Mouse (Mus musculus): ENCODE results near the gene Reps1. TPM values are rescaled to one million over a fixed set of nuclear protein-coding genes. Genes with fewer than 3 reads are reported as not detected.

Gene Reps1
- polyA plus RNA-seq (2014; fragmentation: Nextera tagmentation; extraction: Ambion mirVana): 27.1 TPM in 2 replicates

GRCm38 (mm10) chr10:18055696-18056390 lies at the start of gene Reps1:
Reps1 (plus strand) TSS chr10:18055861.
- Histone ChIP-seq H3K9me3 (ENCODE audit: control insufficient read depth, low read length) (no peaks in the 10 kb centered on the region), H3K4me3 (ENCODE audit: low read depth, low read length) (peak within 1 kb of the TSS; percentile 98), H3K36me3 (ENCODE audit: control insufficient read depth, insufficient read depth, low read length) (no peaks in the 10 kb centered on the region), H3K4me1 (ENCODE audit: control insufficient read depth, insufficient read depth, low read length) (peaks cover 11% of the 10 kb centered on the region), H3K27ac (ENCODE audit: low read depth, low read length) (peak within 1 kb of the TSS; percentile 87), H3K27me3 (ENCODE audit: control insufficient read depth, insufficient read depth, low read length) (no peaks in the 10 kb centered on the region), H3K4me2 (peak within 1 kb of the TSS; percentile 74), H3K9ac (ENCODE audit: low read length) (peak within 1 kb of the TSS; percentile 95)
- DNase-seq (ENCODE audit: low spot score, missing footprints) (peak; percentile 94), ATAC-seq (ENCODE audit: low FRiP score) (peak; percentile 87)
- WGBS: under 1% methylated on average over 55 of the region's 90 CpGs

- H3K27ac ChIP-seq (ENCODE audit: low read depth, low read length): no peak overlapping the region
- WGBS: 90% methylated on average over 1 of the region's 1 CpGs
- H3K4me3 ChIP-seq (ENCODE audit: low read depth, low read length): no peak overlapping the region
- ATAC-seq (ENCODE audit: low FRiP score) (no peak), DNase-seq (ENCODE audit: low spot score, missing footprints) (no peak)
- H3K27me3 ChIP-seq (ENCODE audit: control insufficient read depth, insufficient read depth, low read length): no peaks in the 10 kb centered on the region
- H3K4me1 ChIP-seq (ENCODE audit: control insufficient read depth, insufficient read depth, low read length): no peaks in the 10 kb centered on the region
- no peaks in the 10 kb centered on the region; the same call in 1 of the 2 replicates for H3K36me3 ChIP-seq (ENCODE audit: control insufficient read depth, insufficient read depth, low read length)
- no peak overlapping the region for H3K4me2 ChIP-seq
- H3K9me3 ChIP-seq (ENCODE audit: control insufficient read depth, low read length): no peaks in the 10 kb centered on the region
- H3K9ac ChIP-seq (ENCODE audit: low read length): no peak overlapping the region
Observed at GRCm38 (mm10) chr10:18006756-18007155, 48.9 kb upstream of the Reps1 start.

GRCm38 (mm10) chr10:18007243-18007642 lies 48.4 kb upstream of the Reps1 start:
- DNase-seq (ENCODE audit: low spot score, missing footprints) (no peak), ATAC-seq (ENCODE audit: low FRiP score) (no peak)
- Histone ChIP-seq H3K4me2 (no peak overlapping the region), H3K36me3 (ENCODE audit: control insufficient read depth, insufficient read depth, low read length) (no peaks in the 10 kb centered on the region; the same call in 1 of the 2 replicates), H3K27me3 (ENCODE audit: control insufficient read depth, insufficient read depth, low read length) (no peaks in the 10 kb centered on the region), H3K9me3 (ENCODE audit: control insufficient read depth, low read length) (no peaks in the 10 kb centered on the region), H3K4me3 (ENCODE audit: low read depth, low read length) (no peak overlapping the region), H3K27ac (ENCODE audit: low read depth, low read length) (no peak overlapping the region), H3K9ac (ENCODE audit: low read length) (no peak overlapping the region), H3K4me1 (ENCODE audit: control insufficient read depth, insufficient read depth, low read length) (no peaks in the 10 kb centered on the region)
- 91% methylated on average over 3 of the region's 3 CpGs for WGBS

GRCm38 (mm10) chr10:18008118-18008517 lies 47.5 kb upstream of the Reps1 start:
- Histone ChIP-seq H3K36me3 (ENCODE audit: control insufficient read depth, insufficient read depth, low read length) (no peaks in the 10 kb centered on the region; the same call in 1 of the 2 replicates), H3K9ac (ENCODE audit: low read length) (no peak overlapping the region), H3K4me2 (no peak overlapping the region), H3K27ac (ENCODE audit: low read depth, low read length) (no peak overlapping the region), H3K9me3 (ENCODE audit: control insufficient read depth, low read length) (no peaks in the 10 kb centered on the region), H3K4me1 (ENCODE audit: control insufficient read depth, insufficient read depth, low read length) (no peaks in the 10 kb centered on the region), H3K4me3 (ENCODE audit: low read depth, low read length) (no peak overlapping the region), H3K27me3 (ENCODE audit: control insufficient read depth, insufficient read depth, low read length) (no peaks in the 10 kb centered on the region)
- ATAC-seq (ENCODE audit: low FRiP score) (no peak), DNase-seq (ENCODE audit: low spot score, missing footprints) (no peak)

- no peaks in the 10 kb centered on the region for H3K27me3 ChIP-seq (ENCODE audit: control insufficient read depth, insufficient read depth, low read length)
- no peak overlapping the region for H3K9ac ChIP-seq (ENCODE audit: low read length)
- no peak overlapping the region for H3K4me3 ChIP-seq (ENCODE audit: low read depth, low read length)
- no peaks in the 10 kb centered on the region for H3K9me3 ChIP-seq (ENCODE audit: control insufficient read depth, low read length)
- H3K27ac ChIP-seq (ENCODE audit: low read depth, low read length): no peak overlapping the region
- H3K4me1 ChIP-seq (ENCODE audit: control insufficient read depth, insufficient read depth, low read length): no peaks in the 10 kb centered on the region
- no peaks in the 10 kb centered on the region; the same call in 1 of the 2 replicates for H3K36me3 ChIP-seq (ENCODE audit: control insufficient read depth, insufficient read depth, low read length)
- WGBS: 89% methylated on average over 1 of the region's 1 CpGs
- no peak for DNase-seq (ENCODE audit: low spot score, missing footprints)
- H3K4me2 ChIP-seq: no peak overlapping the region
- ATAC-seq (ENCODE audit: low FRiP score): no peak
Observed at GRCm38 (mm10) chr10:18009744-18010143, 45.9 kb upstream of the Reps1 start.

- H3K9ac ChIP-seq (ENCODE audit: low read length): no peak overlapping the region
- H3K27ac ChIP-seq (ENCODE audit: low read depth, low read length): no peak overlapping the region
- H3K36me3 ChIP-seq (ENCODE audit: control insufficient read depth, insufficient read depth, low read length): no peaks in the 10 kb centered on the region; the same call in 1 of the 2 replicates
- no peak overlapping the region for H3K4me3 ChIP-seq (ENCODE audit: low read depth, low read length)
- no peaks in the 10 kb centered on the region for H3K27me3 ChIP-seq (ENCODE audit: control insufficient read depth, insufficient read depth, low read length)
- no peak overlapping the region for H3K4me2 ChIP-seq
- no peaks in the 10 kb centered on the region for H3K4me1 ChIP-seq (ENCODE audit: control insufficient read depth, insufficient read depth, low read length)
- WGBS: 83% methylated on average over 5 of the region's 5 CpGs
- ATAC-seq (ENCODE audit: low FRiP score) (no peak), DNase-seq (ENCODE audit: low spot score, missing footprints) (no peak)
- H3K9me3 ChIP-seq (ENCODE audit: control insufficient read depth, low read length): no peaks in the 10 kb centered on the region
Observed at GRCm38 (mm10) chr10:18011761-18012160, 43.9 kb upstream of the Reps1 start.

- 88% methylated on average over 7 of the region's 7 CpGs for WGBS
- no peak overlapping the region for H3K4me3 ChIP-seq (ENCODE audit: low read depth, low read length)
- H3K27ac ChIP-seq (ENCODE audit: low read depth, low read length): no peak overlapping the region
- no peaks in the 10 kb centered on the region for H3K4me1 ChIP-seq (ENCODE audit: control insufficient read depth, insufficient read depth, low read length)
- H3K4me2 ChIP-seq: no peak overlapping the region; the same call in 1 of the 2 replicates
- no peak for DNase-seq (ENCODE audit: low spot score, missing footprints)
- no peaks in the 10 kb centered on the region for H3K9me3 ChIP-seq (ENCODE audit: control insufficient read depth, low read length)
- H3K9ac ChIP-seq (ENCODE audit: low read length): no peak overlapping the region
- H3K27me3 ChIP-seq (ENCODE audit: control insufficient read depth, insufficient read depth, low read length): no peaks in the 10 kb centered on the region
- H3K36me3 ChIP-seq (ENCODE audit: control insufficient read depth, insufficient read depth, low read length): peaks cover 5% of the 10 kb centered on the region; the same call in 1 of the 2 replicates
- no peak for ATAC-seq (ENCODE audit: low FRiP score)
Observed at GRCm38 (mm10) chr10:18020443-18020842, 35.2 kb upstream of the Reps1 start.

- H3K36me3 ChIP-seq (ENCODE audit: control insufficient read depth, insufficient read depth, low read length): peaks cover 5% of the 10 kb centered on the region; the same call in 1 of the 2 replicates
- no peaks in the 10 kb centered on the region for H3K27me3 ChIP-seq (ENCODE audit: control insufficient read depth, insufficient read depth, low read length)
- H3K4me2 ChIP-seq: peak overlapping the region; percentile 75; the same call in 1 of the 2 replicates
- DNase-seq (ENCODE audit: low spot score, missing footprints) (no peak), ATAC-seq (ENCODE audit: low FRiP score) (no peak)
- no peaks in the 10 kb centered on the region for H3K9me3 ChIP-seq (ENCODE audit: control insufficient read depth, low read length)
- WGBS: 80% methylated on average over 1 of the region's 1 CpGs
- H3K9ac ChIP-seq (ENCODE audit: low read length): no peak overlapping the region
- no peak overlapping the region for H3K27ac ChIP-seq (ENCODE audit: low read depth, low read length)
- no peak overlapping the region for H3K4me3 ChIP-seq (ENCODE audit: low read depth, low read length)
- no peaks in the 10 kb centered on the region for H3K4me1 ChIP-seq (ENCODE audit: control insufficient read depth, insufficient read depth, low read length)
Observed at GRCm38 (mm10) chr10:18020846-18021245, 34.8 kb upstream of the Reps1 start.

- 31% methylated on average over 14 of the region's 14 CpGs for WGBS
- H3K9ac ChIP-seq (ENCODE audit: low read length): peak overlapping the region; percentile 94
- H3K9me3 ChIP-seq (ENCODE audit: control insufficient read depth, low read length): no peaks in the 10 kb centered on the region
- no peaks in the 10 kb centered on the region for H3K27me3 ChIP-seq (ENCODE audit: control insufficient read depth, insufficient read depth, low read length)
- H3K27ac ChIP-seq (ENCODE audit: low read depth, low read length): peak overlapping the region; percentile 81
- DNase-seq (ENCODE audit: low spot score, missing footprints) (peak; percentile 85), ATAC-seq (ENCODE audit: low FRiP score) (peak; percentile 58)
- peak overlapping the region; percentile 75 for H3K4me2 ChIP-seq
- H3K36me3 ChIP-seq (ENCODE audit: control insufficient read depth, insufficient read depth, low read length): peaks cover 5% of the 10 kb centered on the region; the same call in 1 of the 2 replicates
- peak overlapping the region; percentile 72 for H3K4me3 ChIP-seq (ENCODE audit: low read depth, low read length)
- no peaks in the 10 kb centered on the region for H3K4me1 ChIP-seq (ENCODE audit: control insufficient read depth, insufficient read depth, low read length)
Observed at GRCm38 (mm10) chr10:18021576-18022311, 33.9 kb upstream of the Reps1 start.

Measured in midbrain, embryonic 11.5 days (tissue).